Comparison of ENCODE assay signal across 15 mouse cellular contexts in the genomic region with DNA sequence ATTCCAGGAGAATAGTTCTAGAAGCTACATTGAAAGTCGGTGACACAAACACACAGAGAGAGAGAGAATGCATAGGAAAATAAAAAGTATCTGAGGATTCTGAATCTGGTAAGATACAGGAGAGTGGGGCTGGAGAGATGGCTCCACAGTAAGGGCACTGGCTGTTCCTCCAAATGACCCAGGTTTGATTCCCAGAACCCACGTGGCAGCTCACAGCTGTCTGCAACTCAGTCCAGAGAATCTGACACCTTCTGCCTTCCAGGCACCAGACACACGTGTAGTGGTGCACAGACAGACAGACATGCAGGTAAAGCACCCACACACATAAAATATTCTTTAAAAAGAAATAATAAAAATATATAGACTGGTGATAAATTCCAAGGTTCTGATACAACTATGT.
"Had no signal": no experiment of that assay in that cellular context is flagged by ENCODE, and none has a peak within 500 bp of the region (broad histone marks: within the 10 kb centered on the region; RNA-seq: fewer than 3 reads in every experiment).

No protein-coding gene starts in this region.

- H3K4me3 ChIP-seq: neural tube, embryonic 15.5 days; stomach, embryonic 15.5 days had no signal

- H3K9ac ChIP-seq: neural tube, embryonic 15.5 days; stomach, embryonic 15.5 days had no signal

- H3K4me2 ChIP-seq: neural tube, embryonic 15.5 days; stomach, embryonic 15.5 days had no signal

- DNase-seq: retina, postnatal 1 day; right cerebral cortex, adult 18-20 months; right cerebral cortex, postnatal 14 days; right cerebral cortex, postnatal 25 days; right cerebral cortex, postnatal 4 days; spleen, adult 18-20 months; thymus, adult 18-20 months; thymus, adult 2 months; thymus, postnatal 14 days; thymus, postnatal 25 days; thymus, postnatal 36 days; thymus, postnatal 4 days had no signal

- H3K9me3 ChIP-seq: neural tube, embryonic 15.5 days; stomach, embryonic 15.5 days had no signal

- H3K27me3 ChIP-seq: neural tube, embryonic 15.5 days; stomach, embryonic 15.5 days had no signal

- H3K27ac ChIP-seq: stomach, embryonic 15.5 days; stomach, postnatal 0 days had no signal

- H3K4me1 ChIP-seq: stomach, embryonic 15.5 days had no signal
